Mouse (Mus musculus) neural tube, embryonic 14.5 days (tissue): ENCODE results near the gene Spry1. TPM values are rescaled to one million over a fixed set of nuclear protein-coding genes. Genes with fewer than 3 reads are reported as not detected.

Experiments used
- polyA plus RNA-seq: library from polyadenylated mRNA; unstranded; fragments of >200 nt; fragmentation: Nextera tagmentation; extraction: Ambion mirVana; gene quantifications from 2 replicates; pipeline ENCODE4 v1.2.1, GENCODE M21; 2014

Spry1 gene
- polyA plus RNA-seq, 1 experiment from 2014 or later = 5.0 TPM

Other genes with a start within 250 kb of the Spry1 start
- 30.8 and 32.4 TPM in 2 replicates for gene Spata5, start 220.1 kb upstream of the Spry1 start, polyA plus RNA-seq
- gene Nudt6, start 219.7 kb upstream of the Spry1 start, polyA plus RNA-seq = 8.4 and 8.6 TPM in 2 replicates
- gene Gm5148, start 84.5 kb downstream of the Spry1 start, polyA plus RNA-seq = 9.7 and 15.4 TPM in 2 replicates